ENCODE assay signal across 8 mouse cellular contexts in genomic region chr10:80676198-80676928, GRCm38 (mm10). TPM values are rescaled to one million over a fixed set of nuclear protein-coding genes. Genes with fewer than 3 reads are reported as not detected.
A peak's percentile ranks its signal among the peaks of the same experiment; 100 is the strongest.
DNase-seq lines count a peak whose midpoint lies in the region; ATAC-seq and TF ChIP-seq lines count a peak whose summit lies in the region.

No protein-coding gene starts in this region.

- TF ChIP-seq POLR2A in bone marrow, adult 2 months (IDR thresholded peaks at IDR 0.05; ENCODE audit: borderline replicate concordance, control insufficient read depth, low read depth, low read length), result peak; percentile 100

- H3K27me3 ChIP-seq in embryonic facial prominence, embryonic 15.5 days, result no peaks in the 10 kb centered on the region
- no peaks in the 10 kb centered on the region for H3K27me3 ChIP-seq in kidney, embryonic 14.5 days (ENCODE audit: control insufficient read depth, insufficient read depth, low read length)
- H3K27me3 ChIP-seq in limb, embryonic 15.5 days, result no peaks in the 10 kb centered on the region

- no peak for TF ChIP-seq CTCF in bone marrow, adult 2 months (IDR thresholded peaks at IDR 0.05; ENCODE audit: control insufficient read depth, insufficient read depth, low read length)

- DNase-seq in 416B (ENCODE audit: low read depth), result peak; percentile 100
- peak; percentile 99 for DNase-seq in heart, adult 9 months (ENCODE audit: low spot score in 2 of 2)
- peak; percentile 99 for DNase-seq in monocyte, adult 2 months (ENCODE audit: low read depth in 1 of 2, low spot score in 2 of 2)
- peak; percentile 100 for DNase-seq in spleen, postnatal 36 days (ENCODE audit: low spot score in 2 of 2)

- peaks cover 14% of the 10 kb centered on the region for H3K4me1 ChIP-seq in bone marrow, adult 2 months (ENCODE audit: control insufficient read depth, insufficient read depth, low read length)
- H3K4me1 ChIP-seq in embryonic facial prominence, embryonic 15.5 days, result peaks cover 76% of the 10 kb centered on the region
- H3K4me1 ChIP-seq in kidney, embryonic 14.5 days (ENCODE audit: control insufficient read depth, insufficient read depth, low read length), result peaks cover 60% of the 10 kb centered on the region
- H3K4me1 ChIP-seq in limb, embryonic 15.5 days, result peaks cover 72% of the 10 kb centered on the region

- ATAC-seq in embryonic facial prominence, embryonic 15.5 days (ENCODE audit: insufficient number of reproducible peaks, low FRiP score, low TSS enrichment, low read depth), result peak; percentile 92
- ATAC-seq in kidney, embryonic 14.5 days (ENCODE audit: low FRiP score, low TSS enrichment), result peak; percentile 92
- ATAC-seq in limb, embryonic 15.5 days (ENCODE audit: insufficient number of reproducible peaks, low FRiP score, low TSS enrichment, low read depth), result peak; percentile 94

- H3K4me2 ChIP-seq in embryonic facial prominence, embryonic 15.5 days (replicated peaks), result peak overlapping the region; percentile 84
- peak overlapping the region; percentile 67 for H3K4me2 ChIP-seq in kidney, embryonic 14.5 days (replicated peaks; ENCODE audit: low read depth, low read length)
- peak overlapping the region; percentile 58 for H3K4me2 ChIP-seq in limb, embryonic 15.5 days

- peak overlapping the region; percentile 98 for H3K9ac ChIP-seq in embryonic facial prominence, embryonic 15.5 days
- peak overlapping the region; percentile 98 for H3K9ac ChIP-seq in kidney, embryonic 14.5 days (ENCODE audit: low read depth, low read length)
- H3K9ac ChIP-seq in limb, embryonic 15.5 days, result peak overlapping the region; percentile 98

- peak overlapping the region; percentile 94 for H3K27ac ChIP-seq in bone marrow, adult 2 months (ENCODE audit: control insufficient read depth, insufficient read depth, low read depth, low read length, poor library complexity)
- H3K27ac ChIP-seq in embryonic facial prominence, embryonic 15.5 days (replicated peaks), result peak overlapping the region; percentile 99
- peak overlapping the region; percentile 99 for H3K27ac ChIP-seq in kidney, embryonic 14.5 days (ENCODE audit: low read depth, low read length)
- H3K27ac ChIP-seq in limb, embryonic 15.5 days, result peak overlapping the region; percentile 98

- peaks cover 9% of the 10 kb centered on the region for H3K36me3 ChIP-seq in embryonic facial prominence, embryonic 15.5 days
- H3K36me3 ChIP-seq in kidney, embryonic 14.5 days (ENCODE audit: control insufficient read depth, insufficient read depth, low read length), result peaks cover 25% of the 10 kb centered on the region
- peaks cover 13% of the 10 kb centered on the region for H3K36me3 ChIP-seq in limb, embryonic 15.5 days

- 1% methylated on average over 78 of the region's 78 CpGs for WGBS in bone marrow, adult 2 months
- WGBS in embryonic facial prominence, embryonic 15.5 days, result under 1% methylated on average over 55 of the region's 78 CpGs
- under 1% methylated on average over 58 of the region's 78 CpGs for WGBS in kidney, embryonic 14.5 days
- under 1% methylated on average over 72 of the region's 78 CpGs for WGBS in limb, embryonic 15.5 days

- H3K9me3 ChIP-seq in embryonic facial prominence, embryonic 15.5 days (replicated peaks), result no peaks in the 10 kb centered on the region
- no peaks in the 10 kb centered on the region for H3K9me3 ChIP-seq in kidney, embryonic 14.5 days (ENCODE audit: control insufficient read depth, low read length)
- H3K9me3 ChIP-seq in limb, embryonic 15.5 days, result no peaks in the 10 kb centered on the region

- H3K4me3 ChIP-seq in bone marrow, adult 2 months (replicated peaks; ENCODE audit: control insufficient read depth, low read depth, low read length), result peak overlapping the region; percentile 86
- H3K4me3 ChIP-seq in embryonic facial prominence, embryonic 15.5 days (replicated peaks), result peak overlapping the region; percentile 97
- peak overlapping the region; percentile 99 for H3K4me3 ChIP-seq in kidney, embryonic 14.5 days (ENCODE audit: low read length)
- peak overlapping the region; percentile 95 for H3K4me3 ChIP-seq in limb, embryonic 15.5 days

RNA-seq across cellular contexts. Expression of gene Mknk2, which starts 1.5 kb away (rescaled TPM):
- polyA plus RNA-seq in bone marrow, adult 2 months (2011; ENCODE audit: insufficient read depth, insufficient read length, low replicate concordance, missing spikeins), result 70.5 and 89.6 TPM in 2 replicates
- 99.0 and 105 TPM in 2 replicates for polyA plus RNA-seq in embryonic facial prominence, embryonic 15.5 days (2015; fragmentation: Nextera tagmentation; extraction: Ambion mirVana)
- polyA plus RNA-seq in kidney, embryonic 14.5 days (2014; fragmentation: Nextera tagmentation; extraction: Ambion mirVana), result 68.1 and 99.2 TPM in 2 replicates
- polyA plus RNA-seq in limb, embryonic 15.5 days (2015; fragmentation: Nextera tagmentation; extraction: Ambion mirVana), result 90.1 and 97.5 TPM in 2 replicates

RNA-seq across cellular contexts. Expression of gene Btbd2, which starts 19.5 kb away (rescaled TPM):
- polyA plus RNA-seq in bone marrow, adult 2 months (2011; ENCODE audit: insufficient read depth, insufficient read length, low replicate concordance, missing spikeins), result 7.0 and 22.1 TPM in 2 replicates
- polyA plus RNA-seq in embryonic facial prominence, embryonic 15.5 days (2015; fragmentation: Nextera tagmentation; extraction: Ambion mirVana), result 82.2 and 82.7 TPM in 2 replicates
- polyA plus RNA-seq in kidney, embryonic 14.5 days (2014; fragmentation: Nextera tagmentation; extraction: Ambion mirVana), result 63.4 and 80.2 TPM in 2 replicates
- 54.7 and 68.2 TPM in 2 replicates for polyA plus RNA-seq in limb, embryonic 15.5 days (2015; fragmentation: Nextera tagmentation; extraction: Ambion mirVana)

RNA-seq across cellular contexts. Expression of gene Mob3a, which starts 25.4 kb away (rescaled TPM):
- 16.3 and 45.8 TPM in 2 replicates for polyA plus RNA-seq in bone marrow, adult 2 months (2011; ENCODE audit: insufficient read depth, insufficient read length, low replicate concordance, missing spikeins)
- polyA plus RNA-seq in embryonic facial prominence, embryonic 15.5 days (2015; fragmentation: Nextera tagmentation; extraction: Ambion mirVana), result 48.2 and 51.8 TPM in 2 replicates
- polyA plus RNA-seq in kidney, embryonic 14.5 days (2014; fragmentation: Nextera tagmentation; extraction: Ambion mirVana), result 23.3 and 34.4 TPM in 2 replicates
- 55.8 and 57.7 TPM in 2 replicates for polyA plus RNA-seq in limb, embryonic 15.5 days (2015; fragmentation: Nextera tagmentation; extraction: Ambion mirVana)

RNA-seq across cellular contexts. Expression of gene Izumo4, which starts 25.6 kb away (rescaled TPM):
- polyA plus RNA-seq in bone marrow, adult 2 months (2011; ENCODE audit: insufficient read depth, insufficient read length, low replicate concordance, missing spikeins), result 22.9 and 33.3 TPM in 2 replicates
- polyA plus RNA-seq in embryonic facial prominence, embryonic 15.5 days (2015; fragmentation: Nextera tagmentation; extraction: Ambion mirVana), result 27.0 and 28.0 TPM in 2 replicates
- 8.5 and 14.6 TPM in 2 replicates for polyA plus RNA-seq in kidney, embryonic 14.5 days (2014; fragmentation: Nextera tagmentation; extraction: Ambion mirVana)
- 25.9 and 31.0 TPM in 2 replicates for polyA plus RNA-seq in limb, embryonic 15.5 days (2015; fragmentation: Nextera tagmentation; extraction: Ambion mirVana)

RNA-seq across cellular contexts. Expression of gene Csnk1g2, which starts 53.7 kb away (rescaled TPM):
- 49.9 and 75.2 TPM in 2 replicates for polyA plus RNA-seq in bone marrow, adult 2 months (2011; ENCODE audit: insufficient read depth, insufficient read length, low replicate concordance, missing spikeins)
- polyA plus RNA-seq in embryonic facial prominence, embryonic 15.5 days (2015; fragmentation: Nextera tagmentation; extraction: Ambion mirVana), result 172 and 190 TPM in 2 replicates
- 127 and 134 TPM in 2 replicates for polyA plus RNA-seq in kidney, embryonic 14.5 days (2014; fragmentation: Nextera tagmentation; extraction: Ambion mirVana)
- 126 and 148 TPM in 2 replicates for polyA plus RNA-seq in limb, embryonic 15.5 days (2015; fragmentation: Nextera tagmentation; extraction: Ambion mirVana)

Comparison
In these comparisons a context has a peak if more than half of its experiments do, and no peak if none do; other contexts are left out.
1. Peak in every context shown above with its lines: DNase-seq, ATAC-seq, H3K4me3 ChIP-seq and H3K27ac ChIP-seq.